Mouse (Mus musculus): ENCODE results near the gene Iqsec1.

Gene Iqsec1

DNA sequence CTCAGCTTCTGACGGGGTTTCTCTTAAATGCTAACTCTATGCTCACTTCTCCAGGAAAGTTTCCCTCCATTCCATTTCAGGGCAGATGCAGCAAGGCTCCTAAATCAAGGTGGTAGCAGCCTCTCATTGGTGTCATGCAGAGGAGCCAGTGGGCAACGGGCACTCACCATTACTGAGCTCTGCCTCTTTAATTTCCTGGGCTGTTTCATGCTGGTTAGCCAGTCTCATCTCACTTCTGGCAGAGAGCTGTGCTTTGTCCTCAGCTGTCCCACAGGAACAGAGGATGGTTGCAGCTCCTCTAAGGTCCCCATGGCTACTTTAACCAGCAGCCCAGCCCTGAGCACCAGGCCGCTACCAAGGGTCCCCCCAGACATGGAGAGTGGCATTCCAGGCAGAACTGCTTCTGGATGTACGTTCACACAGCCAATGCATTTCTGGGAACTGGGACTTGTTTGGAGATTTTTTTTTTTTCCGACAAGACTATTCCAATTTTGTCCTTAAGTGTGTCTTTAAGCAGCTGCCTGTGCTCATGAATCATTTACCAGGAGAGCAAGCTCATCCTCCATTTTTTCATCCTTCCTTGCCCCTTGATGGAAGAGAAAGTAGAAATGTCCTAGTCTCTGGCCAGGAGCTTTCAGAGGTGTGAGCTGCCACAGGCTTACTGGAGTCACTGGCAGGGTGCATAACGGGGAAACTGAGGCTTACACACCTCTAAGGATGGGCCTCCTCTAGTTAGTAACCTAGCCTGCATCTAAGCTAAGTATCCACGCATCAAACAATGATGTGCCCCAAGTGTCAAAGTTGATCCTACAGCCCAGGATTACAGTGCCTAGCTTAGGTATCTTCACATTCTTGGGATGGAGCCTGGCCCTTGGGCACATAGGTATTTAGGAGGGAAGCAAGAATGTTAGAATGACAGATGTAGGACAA lies 98.9 kb downstream of the Iqsec1 start:
- DNase-seq (ENCODE audit: low spot score in 2 of 2), result no peak

DNA sequence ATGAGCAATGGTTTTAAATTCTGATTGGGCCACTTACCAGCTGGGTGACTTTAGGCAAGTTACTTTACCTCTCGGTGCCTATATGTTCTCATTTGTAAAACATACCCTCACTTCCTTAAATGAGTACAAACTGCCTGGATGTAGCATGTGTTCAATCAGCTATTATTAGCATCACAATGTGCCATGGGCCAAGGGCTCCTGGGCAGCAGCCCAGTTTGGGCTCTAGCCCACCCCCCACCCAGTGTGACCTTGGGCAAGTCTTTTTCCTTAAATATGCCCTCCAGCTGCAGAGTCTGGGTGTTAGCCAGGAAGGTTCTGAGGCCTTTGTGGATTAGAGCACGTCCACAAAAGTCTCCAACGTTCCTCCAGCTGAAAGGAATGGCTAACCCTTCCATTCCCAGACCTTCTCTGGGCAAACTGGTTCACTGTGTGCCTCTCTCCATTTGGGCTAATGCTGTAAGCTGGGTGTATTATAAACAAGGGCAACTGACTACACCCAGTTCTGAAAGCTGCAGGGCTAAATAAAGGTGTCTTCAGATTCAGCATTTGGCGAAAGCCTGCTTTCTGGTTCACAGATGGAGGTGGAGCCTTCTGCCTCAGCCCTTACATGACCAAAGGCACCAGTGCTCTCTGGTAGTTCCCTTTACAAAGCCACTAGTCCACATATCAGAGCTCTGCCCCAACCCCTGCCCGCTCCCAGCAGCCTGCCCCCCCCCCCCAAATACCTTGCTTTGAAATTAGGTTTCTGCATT lies 101.3 kb downstream of the Iqsec1 start:
- no peak for DNase-seq (ENCODE audit: low spot score in 2 of 2)

DNA sequence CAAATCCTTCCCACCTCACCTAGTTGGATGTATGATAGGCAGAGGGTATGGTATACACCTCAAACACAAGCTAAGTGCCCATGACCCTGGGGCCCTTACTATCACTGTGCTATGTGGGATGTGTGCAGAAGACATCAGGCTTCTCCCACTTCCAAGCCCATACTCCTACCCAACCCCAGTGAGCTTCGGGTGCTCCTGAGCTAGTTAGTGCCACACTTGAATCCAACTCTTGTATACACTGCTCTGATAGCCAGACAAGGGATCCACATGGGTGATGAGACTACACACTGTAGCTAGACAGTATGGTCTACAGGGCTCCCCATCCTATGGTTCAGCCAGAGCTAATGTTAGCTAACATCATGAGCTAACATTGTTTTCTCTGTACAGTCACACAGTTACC lies 102.9 kb downstream of the Iqsec1 start:
- DNase-seq (ENCODE audit: low spot score in 2 of 2), result no peak

- no peak for DNase-seq (ENCODE audit: low spot score in 2 of 2)
Measured at GRCm38 (mm10) chr6:90884631-90885030, 103.9 kb downstream of the Iqsec1 start.

DNA sequence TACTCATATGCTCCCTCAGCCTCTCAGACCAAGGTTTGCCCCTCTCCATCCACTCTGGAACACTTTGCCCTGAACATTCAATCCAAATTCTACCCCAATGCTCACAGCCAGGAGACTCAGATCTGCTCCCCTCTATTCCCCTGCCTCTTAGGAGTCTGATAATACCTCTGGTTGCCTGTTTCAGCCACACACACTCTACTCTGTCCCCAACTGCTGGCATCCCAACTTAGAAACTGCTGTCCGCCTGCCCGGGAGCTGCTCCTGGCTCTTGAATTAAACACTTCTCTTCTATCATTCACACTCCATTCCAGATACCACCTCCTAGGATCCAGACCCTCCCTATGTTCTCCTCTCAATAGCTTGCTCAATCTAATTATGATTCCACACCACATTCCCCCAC lies 107.5 kb downstream of the Iqsec1 start:
- DNase-seq (ENCODE audit: low spot score in 2 of 2), result no peak

DNA sequence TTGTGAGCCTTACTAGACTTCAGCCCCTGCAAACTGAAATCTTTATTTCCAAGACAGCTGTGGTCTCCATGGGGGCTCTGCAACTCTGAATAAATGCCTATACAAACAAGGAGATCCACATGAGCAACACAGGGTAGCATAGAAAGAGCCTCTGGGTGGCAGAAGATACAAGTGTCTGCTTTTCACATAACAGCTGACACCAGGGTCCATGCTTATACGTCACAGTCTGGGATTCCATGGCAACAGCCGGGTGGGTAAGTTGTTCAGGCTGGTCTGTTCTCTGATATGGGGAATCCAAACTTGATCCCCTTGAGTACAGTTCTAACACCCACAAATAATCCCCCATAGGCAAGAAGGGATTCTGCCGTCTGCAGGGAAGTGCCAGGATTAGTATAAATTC lies 108.1 kb downstream of the Iqsec1 start:
- DNase-seq (ENCODE audit: low spot score in 2 of 2), result no peak

DNA sequence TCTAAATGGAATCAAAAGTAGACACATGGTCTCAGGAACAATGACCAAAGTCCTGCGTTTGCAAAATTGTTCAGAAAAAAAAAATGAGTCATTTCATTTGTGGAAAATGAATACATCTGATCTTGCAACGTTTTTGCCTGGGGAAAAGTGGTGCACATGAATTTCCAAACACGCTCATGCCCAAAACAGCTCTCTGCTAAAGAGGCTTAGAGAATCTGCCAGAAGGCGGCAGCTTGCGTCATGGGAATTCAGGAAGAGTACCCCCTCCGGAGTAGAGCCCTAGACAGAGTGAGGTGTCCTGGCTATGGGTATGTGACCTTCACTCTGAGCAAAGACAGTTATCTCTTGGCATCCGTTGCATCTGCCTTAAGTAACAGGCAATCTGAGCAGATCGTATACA lies 116.9 kb downstream of the Iqsec1 start:
- no peak for DNase-seq (ENCODE audit: low spot score in 2 of 2)

DNA sequence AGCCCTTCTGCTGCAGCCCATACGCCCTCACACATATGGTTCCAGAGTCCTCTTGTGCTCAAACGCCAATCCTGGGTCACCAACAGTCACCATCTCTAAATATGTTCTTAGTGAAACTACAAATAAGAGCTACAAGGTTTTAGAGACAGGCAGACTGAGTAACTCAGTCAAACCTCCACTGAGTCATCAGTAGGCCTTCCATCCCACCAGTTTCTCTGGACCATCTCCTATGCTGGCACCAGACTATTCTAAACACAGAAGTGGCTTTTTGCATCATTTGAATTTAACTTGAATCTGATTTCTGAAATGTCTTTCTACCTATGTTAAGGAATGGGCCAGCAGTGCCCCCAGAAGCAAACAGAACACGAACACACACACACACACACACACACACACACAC lies 120.5 kb downstream of the Iqsec1 start:
- no peak for DNase-seq (ENCODE audit: low spot score in 2 of 2)

GRCm38 (mm10) chr6:90861370-90861769 lies 127.1 kb downstream of the Iqsec1 start:
- no peak for DNase-seq (ENCODE audit: low spot score in 2 of 2)

DNA sequence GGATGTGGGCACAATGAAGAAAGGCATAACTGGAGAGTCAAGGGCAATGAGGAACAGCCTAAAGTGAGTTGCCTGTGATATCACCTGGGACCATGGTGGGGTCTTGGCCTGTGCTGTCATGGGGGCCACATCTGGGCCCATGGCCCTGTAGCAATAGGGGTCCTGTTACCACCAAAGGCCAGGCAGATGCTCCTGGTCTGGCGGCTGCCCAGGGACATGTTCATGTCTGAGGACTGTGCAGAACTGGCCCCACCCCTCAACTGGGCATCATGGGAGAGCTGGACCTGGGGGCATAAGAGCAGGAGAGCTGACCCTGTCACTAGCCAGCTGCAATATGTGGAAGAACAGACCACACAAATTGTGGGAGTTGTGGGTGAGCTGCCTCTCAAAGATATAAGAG lies 130.6 kb downstream of the Iqsec1 start:
- DNase-seq (ENCODE audit: low spot score in 2 of 2), result no peak

DNA sequence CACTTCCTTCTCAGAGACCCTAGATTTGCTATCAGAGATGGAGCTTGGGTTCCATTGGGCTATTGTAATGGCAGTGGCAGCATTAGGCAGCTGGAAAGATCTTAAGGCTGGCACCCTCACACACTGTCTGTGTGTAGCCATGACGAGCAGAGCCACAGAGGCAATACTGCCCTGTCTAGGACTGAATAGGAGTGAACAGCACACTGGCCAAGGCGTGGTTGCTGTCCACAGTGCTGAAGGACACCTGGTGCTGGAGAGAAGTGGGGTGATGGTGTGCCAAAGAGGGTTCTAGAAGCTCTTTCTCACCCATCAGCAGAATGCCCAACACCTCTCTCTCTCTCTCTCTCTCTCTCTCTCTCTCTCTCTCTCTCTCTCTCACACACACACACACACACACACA lies 136.1 kb downstream of the Iqsec1 start:
- DNase-seq (ENCODE audit: low spot score in 2 of 2), result no peak

GRCm38 (mm10) chr6:90848068-90848467 lies 140.4 kb downstream of the Iqsec1 start:
- no peak for DNase-seq (ENCODE audit: low spot score in 2 of 2)

GRCm38 (mm10) chr6:90847523-90847922 lies 141.0 kb downstream of the Iqsec1 start:
- DNase-seq (ENCODE audit: low spot score in 2 of 2), result no peak

- no peak for DNase-seq (ENCODE audit: low spot score in 2 of 2)
Measured at GRCm38 (mm10) chr6:90839972-90840371, 148.5 kb downstream of the Iqsec1 start.

GRCm38 (mm10) chr6:90836749-90837148 lies 151.7 kb downstream of the Iqsec1 start:
- DNase-seq (ENCODE audit: low spot score in 2 of 2), result no peak

DNA sequence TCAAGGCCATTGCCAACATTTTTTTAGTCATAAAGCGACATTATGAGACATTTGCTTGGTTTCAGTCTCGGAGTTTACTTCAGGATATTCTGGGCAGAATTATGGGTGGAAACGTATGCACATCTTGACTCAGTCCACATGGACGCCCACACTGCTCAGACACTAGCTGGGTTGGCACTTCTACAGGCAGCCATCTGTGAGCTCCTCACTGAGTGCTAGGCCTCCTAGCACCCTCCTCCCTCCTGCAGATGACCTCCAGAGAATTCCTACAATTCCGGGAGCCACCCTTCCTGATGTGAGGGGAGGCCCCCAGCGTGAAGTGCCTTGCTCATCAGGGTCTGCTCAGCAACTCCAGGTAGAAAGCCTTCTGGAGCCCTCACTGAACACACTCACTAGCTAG lies 158.9 kb downstream of the Iqsec1 start:
- DNase-seq (ENCODE audit: low spot score in 2 of 2), result no peak

GRCm38 (mm10) chr6:90825063-90825462 lies 163.4 kb downstream of the Iqsec1 start:
- DNase-seq (ENCODE audit: low spot score in 2 of 2), result peak; percentile 13 to 39

DNA sequence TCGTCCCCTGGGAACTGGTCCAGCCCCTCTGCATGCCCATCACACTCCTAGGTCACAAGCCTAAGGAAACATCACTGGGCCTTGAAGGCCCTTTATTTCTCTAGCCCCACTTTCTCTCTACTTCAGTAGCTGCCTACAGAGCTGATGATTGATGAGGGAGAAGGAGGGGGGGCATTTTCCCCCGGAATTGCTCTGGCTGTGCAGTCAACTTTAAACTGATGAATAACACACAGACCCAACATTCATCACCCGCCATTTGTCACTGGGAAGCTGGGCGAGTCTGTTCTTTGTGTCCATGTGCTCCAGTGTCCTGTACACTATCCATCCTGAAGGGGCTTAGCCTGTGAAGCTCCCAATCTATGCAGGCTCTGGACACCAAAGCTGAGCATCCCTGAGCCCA lies 165.2 kb downstream of the Iqsec1 start:
- DNase-seq (ENCODE audit: low spot score in 2 of 2), result no peak

DNA sequence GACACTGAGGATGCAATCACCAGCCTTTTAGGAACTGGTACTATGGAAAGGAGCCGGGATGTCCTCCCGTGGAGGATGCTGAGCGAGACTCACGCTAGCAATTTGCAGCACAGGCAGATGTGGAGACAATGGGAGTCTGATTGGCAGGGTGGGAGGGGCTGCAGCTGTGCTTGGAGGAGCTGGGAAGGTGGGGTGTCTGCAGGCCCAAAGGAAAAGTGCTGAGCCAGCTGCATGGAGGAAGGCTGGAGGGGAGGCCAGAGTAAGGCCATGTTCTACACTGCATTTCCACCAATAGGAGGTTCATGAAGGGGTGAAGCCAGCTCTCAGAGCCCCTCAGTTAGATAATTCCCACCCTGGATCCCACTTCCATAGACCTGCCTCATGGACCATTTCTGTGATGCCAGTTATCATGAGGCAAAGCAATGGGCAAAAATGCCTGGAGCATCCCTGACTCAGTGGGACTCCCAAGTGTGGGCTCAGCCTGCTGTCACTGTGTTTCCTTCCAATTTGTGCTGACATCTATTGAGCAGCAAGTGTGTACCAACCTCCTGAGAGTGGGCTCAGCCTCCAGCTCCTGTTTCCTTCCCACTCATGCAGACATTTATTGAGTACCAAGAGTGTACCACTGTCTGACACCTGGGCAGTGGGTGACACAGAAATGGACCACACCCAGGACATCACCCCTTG lies 166.4 kb downstream of the Iqsec1 start:
- no peak for DNase-seq (ENCODE audit: low spot score in 2 of 2)

- no peak for DNase-seq (ENCODE audit: low spot score in 2 of 2)
Measured at GRCm38 (mm10) chr6:90819880-90820279, 168.6 kb downstream of the Iqsec1 start.

GRCm38 (mm10) chr6:90818956-90819355 lies 169.5 kb downstream of the Iqsec1 start:
- peak in 1 of 2 experiments; percentile 58 for DNase-seq (ENCODE audit: low spot score in 2 of 2)

GRCm38 (mm10) chr6:90816551-90816950 lies 171.9 kb downstream of the Iqsec1 start:
- DNase-seq (ENCODE audit: low spot score in 2 of 2), result no peak
